Mouse (Mus musculus) limb, embryonic 12.5 days (tissue): ENCODE results near the gene Pfas. TPM values are rescaled to one million over a fixed set of nuclear protein-coding genes. Genes with fewer than 3 reads are reported as not detected.

ENCODE experiments used
- ATAC-seq: fragments of 200-750 bp; cut with Nextera tagmentation; 2 replicates; pipeline ENCODE4 v1.8.0; 2017; ENCODE audit warnings: low read depth, moderate TSS enrichment; ENCODE audit not compliant: insufficient number of reproducible peaks, insufficient read depth, low FRiP score, low TSS enrichment
- H3K27ac ChIP-seq: fragments of 300-500 bp; sonication (generic); 2 replicates; pipeline ENCODE4 v1.5.1; 2016; ENCODE audit warnings: mild to moderate bottlenecking, moderate library complexity
- H3K27me3 ChIP-seq: fragments of 300-500 bp; sonication (generic); 2 replicates; pipeline ENCODE4 v1.6.1; 2016; ENCODE audit warnings: mild to moderate bottlenecking, moderate library complexity
- H3K36me3 ChIP-seq: fragments of 300-500 bp; sonication (generic); 2 replicates; pipeline ENCODE4 v1.6.1; 2016; ENCODE audit warnings: mild to moderate bottlenecking, moderate library complexity
- H3K4me1 ChIP-seq: fragments of 300-500 bp; sonication (generic); replicated peaks from 2 replicates; pipeline ENCODE4 v1.6.1; 2016
- H3K4me2 ChIP-seq: fragments of 300-500 bp; sonication (generic); 2 replicates; pipeline ENCODE4 v1.6.1; 2016; ENCODE audit warnings: mild to moderate bottlenecking, moderate library complexity
- H3K4me3 ChIP-seq: fragments of 300-500 bp; sonication (generic); replicated peaks from 2 replicates; pipeline ENCODE4 v1.5.1; 2016; ENCODE audit warnings: mild to moderate bottlenecking
- H3K9ac ChIP-seq: fragments of 300-500 bp; sonication (generic); replicated peaks from 2 replicates; pipeline ENCODE4 v1.6.1; 2016; ENCODE audit warnings: mild to moderate bottlenecking, moderate library complexity
- H3K9me3 ChIP-seq: fragments of 300-500 bp; sonication (generic); 2 replicates; pipeline ENCODE4 v1.6.1; 2016; ENCODE audit warnings: mild to moderate bottlenecking, moderate library complexity
- WGBS: fragments of 180-500 bp; shearing (Covaris S2); methylation state at CpG from one replicate; pipeline ENCODE4 v1.1.7; 2016; 5-methylcytosine and 5-hydroxymethylcytosine counted together
- polyA plus RNA-seq: library from polyadenylated mRNA; unstranded; fragments of >200 nt; fragmentation: Nextera tagmentation; extraction: Ambion mirVana; gene quantifications from 2 replicates; pipeline ENCODE4 v1.2.1, GENCODE M21; 2016

Pfas gene
- polyA plus RNA-seq, result 45.7 and 48.5 TPM in 2 replicates

- peak; percentile 69 for ATAC-seq
- Histone ChIP-seq H3K4me2 (peak within 1 kb of the TSS; percentile 72), H3K4me1 (peaks cover 12% of the 10 kb centered on the region), H3K36me3 (peaks cover 2% of the 10 kb centered on the region), H3K27ac (peak within 1 kb of the TSS; percentile 59; the same call in 1 of the 2 replicates), H3K9ac (peak within 1 kb of the TSS; percentile 69), H3K4me3 (peak within 1 kb of the TSS; percentile 67), H3K27me3 (no peaks in the 10 kb centered on the region), H3K9me3 (no peaks in the 10 kb centered on the region)
- 10% methylated on average over 38 of the region's 38 CpGs for WGBS
These were observed at the start of gene Pfas for GRCm38 (mm10) chr11:69008182-69009121. TSS of gene Pfas (minus strand) at chr11:69008460.

GRCm38 (mm10) chr11:69053848-69054247 is 45.6 kb upstream of the Pfas start:
- no peak overlapping the region for H3K4me2 ChIP-seq
- no peak overlapping the region for H3K9ac ChIP-seq
- no peak for ATAC-seq
- H3K4me3 ChIP-seq, result no peak overlapping the region
- no peaks in the 10 kb centered on the region for H3K27me3 ChIP-seq
- H3K4me1 ChIP-seq, result peaks cover 7% of the 10 kb centered on the region
- 76% methylated on average over 3 of the region's 3 CpGs for WGBS
- no peaks in the 10 kb centered on the region for H3K9me3 ChIP-seq
- H3K36me3 ChIP-seq, result peaks cover 41% of the 10 kb centered on the region
- no peak overlapping the region for H3K27ac ChIP-seq

- 72% methylated on average over 2 of the region's 2 CpGs for WGBS
- Histone ChIP-seq H3K27me3 (no peaks in the 10 kb centered on the region), H3K9ac (no peak overlapping the region), H3K27ac (no peak overlapping the region), H3K4me3 (no peak overlapping the region), H3K4me1 (peaks cover 9% of the 10 kb centered on the region; the same call in 1 of the 2 replicates), H3K4me2 (no peak overlapping the region), H3K9me3 (no peaks in the 10 kb centered on the region), H3K36me3 (peaks cover 50% of the 10 kb centered on the region)
- no peak for ATAC-seq
These were observed 44.7 kb upstream of the Pfas start for GRCm38 (mm10) chr11:69052824-69053421.

- Histone ChIP-seq H3K4me1 (peaks cover 19% of the 10 kb centered on the region), H3K4me2 (no peak overlapping the region), H3K36me3 (peaks cover 56% of the 10 kb centered on the region), H3K9ac (no peak overlapping the region), H3K27ac (no peak overlapping the region), H3K9me3 (no peaks in the 10 kb centered on the region), H3K4me3 (no peak overlapping the region), H3K27me3 (no peaks in the 10 kb centered on the region)
- ATAC-seq, result no peak
- WGBS, result 94% methylated on average over 4 of the region's 4 CpGs
These were observed 43.5 kb upstream of the Pfas start for GRCm38 (mm10) chr11:69051771-69052170.

- Histone ChIP-seq H3K27ac (no peak overlapping the region), H3K9me3 (no peaks in the 10 kb centered on the region), H3K4me1 (peaks cover 25% of the 10 kb centered on the region), H3K9ac (no peak overlapping the region), H3K27me3 (no peaks in the 10 kb centered on the region), H3K4me2 (no peak overlapping the region), H3K4me3 (no peak overlapping the region), H3K36me3 (peaks cover 56% of the 10 kb centered on the region)
- 95% methylated on average over 8 of the region's 8 CpGs for WGBS
- ATAC-seq, result no peak
These were observed 42.5 kb upstream of the Pfas start for GRCm38 (mm10) chr11:69050748-69051147.

- Histone ChIP-seq H3K27me3 (no peaks in the 10 kb centered on the region), H3K4me1 (peaks cover 25% of the 10 kb centered on the region), H3K9me3 (no peaks in the 10 kb centered on the region), H3K4me3 (no peak overlapping the region), H3K9ac (no peak overlapping the region; the same call in 1 of the 2 replicates), H3K27ac (no peak overlapping the region), H3K36me3 (peaks cover 50% of the 10 kb centered on the region), H3K4me2 (0 out of 2 replicates have a peak overlapping the region, but pooled peaks have one; percentile 85)
- 93% methylated on average over 14 of the region's 14 CpGs for WGBS
- ATAC-seq, result no peak
These were observed 39.9 kb upstream of the Pfas start for GRCm38 (mm10) chr11:69048151-69048550.

GRCm38 (mm10) chr11:69047592-69047991 is 39.3 kb upstream of the Pfas start:
- H3K36me3 ChIP-seq, result peaks cover 47% of the 10 kb centered on the region
- H3K4me2 ChIP-seq, result peak overlapping the region; percentile 85
- 90% methylated on average over 12 of the region's 12 CpGs for WGBS

GRCm38 (mm10) chr11:69046395-69046774 is 38.1 kb upstream of the Pfas start:
- Histone ChIP-seq H3K4me2 (peak overlapping the region; percentile 85), H3K9ac (peak overlapping the region; percentile 83), H3K4me3 (peak overlapping the region; percentile 83), H3K36me3 (peaks cover 40% of the 10 kb centered on the region), H3K27ac (no peak overlapping the region), H3K9me3 (no peaks in the 10 kb centered on the region), H3K4me1 (peaks cover 25% of the 10 kb centered on the region), H3K27me3 (no peaks in the 10 kb centered on the region)
- 13% methylated on average over 9 of the region's 9 CpGs for WGBS
- ATAC-seq, result no peak

More at GRCm38 (mm10) chr11:69047592-69047991, 39.3 kb upstream of the Pfas start:
- no peak for ATAC-seq
- Histone ChIP-seq H3K27me3 (no peaks in the 10 kb centered on the region), H3K4me1 (peaks cover 25% of the 10 kb centered on the region), H3K9ac (0 out of 2 replicates have a peak overlapping the region, but pooled peaks have one; percentile 27), H3K27ac (no peak overlapping the region), H3K9me3 (no peaks in the 10 kb centered on the region), H3K4me3 (0 out of 2 replicates have a peak overlapping the region, but pooled peaks have one; percentile 83)

- Histone ChIP-seq H3K4me2 (peak within 1 kb of the TSS; percentile 85), H3K27me3 (no peaks in the 10 kb centered on the region), H3K4me3 (peak within 1 kb of the TSS; percentile 83), H3K9ac (peak within 1 kb of the TSS; percentile 83), H3K9me3 (no peaks in the 10 kb centered on the region), H3K36me3 (peaks cover 34% of the 10 kb centered on the region), H3K4me1 (peaks cover 25% of the 10 kb centered on the region), H3K27ac (peak within 1 kb of the TSS; percentile 93)
- under 1% methylated on average over 54 of the region's 54 CpGs for WGBS
- ATAC-seq, result peak; percentile 75
These were observed 37.5 kb upstream of the Pfas start, which contains the start of gene Aurkb for GRCm38 (mm10) chr11:69045531-69046394. TSS of gene Aurkb (plus strand) at chr11:69045647.

- Histone ChIP-seq H3K4me3 (no peak overlapping the region), H3K36me3 (peaks cover 32% of the 10 kb centered on the region), H3K4me2 (no peak overlapping the region), H3K27ac (no peak overlapping the region), H3K27me3 (no peaks in the 10 kb centered on the region), H3K9me3 (no peaks in the 10 kb centered on the region), H3K4me1 (peaks cover 21% of the 10 kb centered on the region), H3K9ac (no peak overlapping the region)
- ATAC-seq, result no peak
- 80% methylated on average over 5 of the region's 5 CpGs for WGBS
These were observed 29.9 kb upstream of the Pfas start for GRCm38 (mm10) chr11:69038173-69038572.
